Mouse (Mus musculus) mature B cell (primary cell): Measurements from ENCODE around the gene Dram1.

Source experiments
- in situ Hi-C: fragments of 300-500 bp; cut with MboI; formaldehyde crosslinking; loops from 2 replicates; pipeline ENCODE4 v1.14.3; 2019

The Dram1 gene

GRCm38 (mm10) chr10:88379013-88379885 is at the start of gene Dram1, which contains the start of gene Gnptab:
TSS of gene Dram1 (minus strand) at chr10:88379080.
TSS of gene Gnptab (plus strand) at chr10:88379132.
- in situ Hi-C loops = loop anchor here (25.0 kb wide), 2 partner anchors 358 to 1267 kb away; partner anchors contain the start of gene Arl1

- in situ Hi-C loops = loop anchor here (5.0 kb wide), 1 partner anchor 46 kb away; no protein-coding TSS in a partner anchor
These were observed 49.1 kb upstream of the Dram1 start for GRCm38 (mm10) chr10:88427998-88428397.

DNA sequence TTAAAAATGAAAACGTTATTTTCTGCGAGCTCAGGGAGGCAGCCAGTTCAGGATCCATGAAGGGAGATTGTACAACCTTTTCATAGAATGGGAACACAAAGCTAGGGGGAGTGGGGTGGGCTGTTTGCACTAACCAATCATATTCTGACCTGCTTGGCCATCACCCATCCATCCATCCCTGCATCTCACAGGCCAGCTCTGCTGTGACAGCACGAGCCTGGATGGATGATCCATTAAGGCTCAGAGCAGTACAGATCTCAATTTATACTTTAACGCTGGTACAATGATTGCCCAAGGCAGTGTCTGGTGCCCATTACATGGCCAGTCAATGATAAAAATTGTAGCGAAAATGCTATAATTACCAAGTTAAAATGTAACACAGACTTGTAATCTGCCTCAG is 48.0 kb upstream of the Dram1 start:
- in situ Hi-C loops = loop anchor here (5.0 kb wide), 1 partner anchor 45 kb away; no protein-coding TSS in a partner anchor

GRCm38 (mm10) chr10:88426158-88426816 is 47.4 kb upstream of the Dram1 start:
- in situ Hi-C loops = loop anchor here (5.0 kb wide), 1 partner anchor 44 kb away; no protein-coding TSS in a partner anchor

DNA sequence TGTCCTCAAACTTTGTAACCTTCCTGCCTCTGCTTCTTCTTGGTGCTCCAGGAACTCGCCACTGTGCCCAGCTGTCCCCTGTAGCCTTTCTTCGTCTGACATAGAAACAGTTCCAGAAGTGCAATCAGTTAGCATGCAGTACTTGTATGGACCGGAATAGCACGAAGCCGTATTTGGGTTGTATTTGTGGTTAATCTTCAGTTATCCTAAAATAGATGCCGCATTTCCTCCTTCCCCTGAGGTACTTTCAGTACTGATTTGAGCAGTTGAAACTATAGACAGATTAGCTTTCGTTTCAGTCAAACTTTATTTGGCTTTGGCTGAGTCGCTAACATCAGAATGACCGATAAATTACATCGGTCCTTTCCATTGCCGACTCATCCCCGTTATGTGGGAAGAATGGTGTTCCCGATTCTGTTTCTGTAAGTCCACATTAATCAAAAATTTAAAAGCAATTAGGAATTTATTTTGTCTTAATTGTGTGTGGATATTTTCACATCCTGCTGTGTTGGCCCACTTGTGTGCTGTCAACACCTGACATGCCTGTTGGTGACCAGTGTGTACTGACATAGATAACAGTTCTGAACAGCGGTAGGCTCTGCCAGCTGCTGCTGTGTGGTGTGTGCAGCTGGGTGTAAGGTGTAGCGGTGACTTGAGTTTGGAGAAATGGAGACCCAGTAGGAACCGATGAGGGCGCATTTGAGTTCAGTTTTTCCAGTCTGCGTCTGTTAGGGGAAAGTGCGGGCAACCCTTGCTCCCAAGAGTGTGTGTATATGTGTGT is 42.0 kb upstream of the Dram1 start:
- in situ Hi-C loops = no loop called here

DNA sequence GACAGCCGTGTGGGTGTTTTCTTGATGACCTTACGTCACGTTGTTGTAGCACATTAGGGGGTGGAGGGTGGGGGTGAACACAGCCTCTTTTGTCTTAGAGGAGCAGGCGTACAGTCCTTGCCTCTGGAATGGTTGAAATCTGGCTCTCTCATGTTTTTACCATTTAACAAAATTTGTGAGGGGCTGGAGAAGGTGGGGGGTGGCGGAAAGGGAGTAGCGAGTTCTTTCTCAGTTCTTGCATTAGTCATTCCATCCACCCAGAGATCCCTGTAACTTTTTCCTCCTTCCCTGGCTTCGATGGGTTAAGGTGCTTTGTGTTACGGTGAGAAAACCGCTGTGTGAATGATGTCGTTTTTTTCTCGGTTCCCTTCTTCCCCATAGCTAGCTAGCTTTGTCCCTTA is 41.3 kb upstream of the Dram1 start:
- in situ Hi-C loops = no loop called here

DNA sequence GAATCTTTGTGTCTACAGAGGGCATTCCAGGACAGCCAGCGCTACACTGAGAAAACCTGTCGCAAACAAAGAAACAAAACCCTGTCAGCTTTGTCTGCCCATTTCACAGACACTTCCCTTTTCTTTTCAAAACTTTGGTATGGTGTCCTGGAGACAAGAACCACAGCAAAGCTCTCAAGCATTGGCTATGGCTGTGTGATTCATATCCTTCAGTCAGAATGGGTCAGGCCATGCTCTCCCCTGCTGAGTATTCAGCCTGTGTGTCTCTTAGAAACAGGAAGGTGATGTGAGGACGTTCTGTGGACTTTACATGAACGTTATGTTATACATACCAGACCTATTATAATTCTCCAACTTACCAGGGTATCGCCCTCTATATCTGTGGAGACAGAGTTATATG is 38.8 kb upstream of the Dram1 start:
- in situ Hi-C loops = no loop called here

- in situ Hi-C loops = no loop called here
These were observed 33.6 kb upstream of the Dram1 start for GRCm38 (mm10) chr10:88412290-88412995.

DNA sequence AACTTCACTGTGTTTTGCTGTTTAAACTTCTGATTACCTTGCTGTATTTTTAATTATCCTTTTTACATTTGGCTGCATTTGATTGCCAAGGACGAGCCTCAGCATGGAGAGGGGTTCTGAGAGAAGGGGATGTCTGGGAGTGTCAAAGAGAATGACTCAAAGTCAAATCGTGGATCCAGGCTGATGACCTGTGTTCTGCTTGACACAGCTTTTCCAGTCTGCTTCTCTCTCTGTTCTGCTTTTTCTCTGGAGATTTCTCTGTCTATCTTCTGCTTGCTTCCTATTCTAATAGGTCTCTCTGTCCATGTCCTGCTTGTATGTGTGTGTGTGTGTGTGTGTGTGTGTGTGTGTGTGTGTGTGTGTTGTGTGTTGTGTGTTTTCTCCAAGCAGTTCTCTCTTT is 30.9 kb upstream of the Dram1 start:
- in situ Hi-C loops = no loop called here

GRCm38 (mm10) chr10:88407875-88408631 is 29.2 kb upstream of the Dram1 start:
- in situ Hi-C loops = no loop called here

DNA sequence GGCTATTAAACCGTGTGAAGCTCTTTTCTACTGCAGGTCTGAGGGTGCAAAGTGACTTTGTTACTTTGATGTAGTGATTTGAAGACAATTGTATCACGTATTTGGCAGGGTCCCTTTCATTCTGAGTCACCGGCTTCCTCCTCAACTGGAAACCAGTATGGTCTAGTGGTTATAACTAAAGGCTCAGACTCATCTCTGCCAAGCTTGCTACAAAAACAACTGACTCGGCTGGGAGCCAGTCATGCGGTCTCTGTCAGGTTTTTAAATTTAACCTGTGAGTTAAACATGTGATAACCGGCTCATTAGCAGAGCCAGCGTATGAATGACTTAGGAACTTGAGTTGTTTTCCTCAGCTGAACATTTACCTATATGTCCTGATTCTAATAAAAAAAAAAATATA is 26.9 kb upstream of the Dram1 start:
- in situ Hi-C loops = no loop called here

DNA sequence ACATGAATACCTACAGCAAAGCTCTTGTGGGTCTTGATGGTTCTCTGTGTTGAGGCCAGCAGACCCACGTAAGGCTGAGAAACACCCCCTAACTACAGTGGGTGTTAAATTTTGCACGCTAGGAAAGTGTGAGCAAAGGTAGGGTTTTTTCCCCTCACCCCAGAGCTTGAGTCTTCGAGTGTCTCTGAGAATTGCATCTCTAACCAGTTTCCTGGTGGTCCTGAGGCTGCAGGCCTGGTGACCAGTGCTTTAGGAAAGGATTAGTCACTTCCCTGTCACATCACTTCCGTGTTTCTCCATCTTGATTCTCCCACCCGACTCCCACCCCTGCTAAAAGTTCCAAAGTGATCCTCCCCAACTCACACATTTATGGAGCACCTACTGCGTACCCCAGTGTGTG is 25.3 kb upstream of the Dram1 start:
- in situ Hi-C loops = no loop called here

- in situ Hi-C loops = no loop called here
These were observed 24.1 kb upstream of the Dram1 start for GRCm38 (mm10) chr10:88403021-88403420.

GRCm38 (mm10) chr10:88399271-88399670 is 20.4 kb upstream of the Dram1 start:
- in situ Hi-C loops = loop anchor here (25.0 kb wide), 2 partner anchors 338 to 1287 kb away; partner anchors contain the start of gene Arl1

- in situ Hi-C loops = loop anchor here (25.0 kb wide), 2 partner anchors 339 to 1286 kb away; partner anchors contain the start of gene Arl1
These were observed 19.9 kb upstream of the Dram1 start for GRCm38 (mm10) chr10:88398668-88399243.

DNA sequence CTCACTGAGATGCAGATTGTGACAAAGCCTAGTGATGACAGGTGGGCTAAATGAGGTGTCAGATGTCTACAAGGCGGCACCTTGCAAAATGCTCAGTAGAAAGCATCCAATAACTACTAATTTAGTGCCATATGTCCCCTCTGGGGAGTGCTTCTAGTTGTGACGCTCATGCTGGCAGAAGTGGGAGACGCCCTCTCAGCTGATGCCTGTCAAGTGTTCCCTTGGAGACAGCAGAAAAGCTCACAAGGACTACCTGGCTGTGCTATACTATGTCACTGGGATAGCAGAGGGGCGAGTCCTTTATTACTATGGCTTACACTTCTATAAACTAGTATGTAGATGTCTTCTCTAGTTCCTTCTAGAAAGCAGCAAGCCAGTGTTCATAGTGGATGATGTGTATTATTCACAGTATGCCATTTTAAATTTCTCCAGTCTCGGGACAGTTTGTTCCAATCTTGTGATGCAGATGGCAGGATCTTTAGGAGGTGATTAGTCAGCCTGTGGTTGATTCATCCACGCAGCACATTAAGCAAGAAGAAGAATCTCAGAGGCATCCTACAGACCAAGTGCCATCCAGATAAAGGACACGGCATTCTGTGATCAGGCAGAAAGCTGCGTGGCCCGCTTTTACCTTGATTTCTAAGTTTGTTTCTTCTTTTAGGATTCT is 13.4 kb upstream of the Dram1 start:
- in situ Hi-C loops = loop anchor here (25.0 kb wide), 2 partner anchors 345 to 1280 kb away; partner anchors contain the start of gene Arl1

DNA sequence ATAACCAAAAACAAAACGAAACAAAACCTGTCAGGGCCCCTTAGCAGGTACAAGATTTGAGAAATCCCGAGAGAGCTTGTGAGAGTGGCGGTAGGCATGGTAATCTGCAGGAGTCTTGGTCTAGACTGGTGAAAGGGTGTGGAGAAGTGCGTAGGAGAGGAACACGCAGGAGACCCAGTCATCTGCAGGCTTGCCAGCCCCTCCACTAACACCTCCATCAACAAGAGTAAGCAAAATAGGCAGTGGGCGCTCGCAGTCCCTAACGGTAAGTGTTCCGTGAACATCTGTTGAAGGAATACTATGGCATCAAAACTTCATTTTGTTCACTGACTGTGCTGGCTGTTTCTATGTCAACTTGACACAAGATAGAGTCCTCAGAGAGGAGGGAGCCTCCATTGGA is 12.6 kb upstream of the Dram1 start:
- in situ Hi-C loops = loop anchor here (25.0 kb wide), 2 partner anchors 346 to 1279 kb away; partner anchors contain the start of gene Arl1

DNA sequence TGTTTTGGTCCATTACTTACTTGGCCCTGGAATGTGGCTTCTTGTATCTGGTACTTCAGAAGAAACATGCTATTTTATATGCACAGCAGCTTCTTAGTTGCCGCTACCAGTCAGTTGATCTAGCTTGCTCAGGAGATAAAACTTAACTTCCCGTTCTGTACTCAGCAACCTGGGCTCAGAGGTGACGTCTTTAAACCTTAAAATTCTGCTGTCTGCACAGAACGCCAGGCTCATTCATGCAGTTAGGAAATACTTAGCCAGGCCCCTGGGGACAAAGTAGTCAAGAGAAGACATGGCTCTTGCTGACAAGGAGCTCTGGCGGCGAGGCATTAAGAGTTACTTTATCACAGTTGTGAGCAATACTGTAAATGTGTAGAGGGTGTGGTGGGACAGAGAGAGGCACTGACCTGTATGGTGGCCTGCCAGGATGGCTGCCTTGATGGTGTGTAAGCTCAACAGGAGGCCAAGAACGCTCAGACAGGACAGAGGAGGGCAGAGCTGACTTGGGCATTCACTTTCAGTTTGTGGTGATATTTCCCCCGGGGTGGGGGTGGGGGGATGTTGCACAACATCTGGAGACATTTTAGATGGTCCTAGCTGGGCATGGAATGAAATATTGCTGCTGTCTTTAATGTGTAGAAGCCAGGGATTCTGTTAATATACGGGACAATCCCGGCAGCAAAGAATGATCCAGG is 11.4 kb upstream of the Dram1 start:
- in situ Hi-C loops = loop anchor here (25.0 kb wide), 2 partner anchors 347 to 1278 kb away; partner anchors contain the start of gene Arl1

DNA sequence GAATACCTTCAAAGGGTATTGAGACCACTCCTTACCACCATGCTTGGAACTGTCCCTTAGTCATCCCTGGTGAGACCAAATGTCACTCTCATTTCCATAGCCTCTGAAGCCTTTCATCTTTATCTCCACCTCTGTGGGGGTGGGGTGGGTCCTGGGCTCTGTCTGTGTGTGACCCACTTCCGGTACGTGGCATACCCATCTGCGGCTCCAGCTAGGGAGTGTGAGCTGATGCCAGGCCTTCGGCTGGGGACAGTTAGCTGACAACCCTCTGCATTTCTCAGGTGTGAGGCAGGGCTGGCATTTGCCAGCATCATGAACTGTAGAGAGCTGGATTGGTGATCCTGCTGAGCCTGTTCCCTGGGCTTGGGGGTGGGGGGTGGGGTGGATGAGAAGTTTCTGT is 10.7 kb upstream of the Dram1 start:
- in situ Hi-C loops = loop anchor here (25.0 kb wide), 2 partner anchors 348 to 1277 kb away; partner anchors contain the start of gene Arl1
